Mouse (Mus musculus): ENCODE data around the gene Cpox.

GRCm38 (mm10) chr16:58763076-58763475, 93.0 kb downstream of the Cpox start, which contains the start of gene Olfr172:
- TF ChIP-seq CTCF (IDR thresholded peaks at IDR 0.05) = no peak
- no peak for TF ChIP-seq EP300 (IDR thresholded peaks at IDR 0.05)

Data from lung, postnatal 0 days (tissue).